Mouse (Mus musculus): ENCODE data around the gene Ubald2.

GRCm38 (mm10) chr11:116397517-116398347 is 36.2 kb upstream of the Ubald2 start:
- TF ChIP-seq CTCF (IDR thresholded peaks at IDR 0.05; ENCODE audit: control insufficient read depth, insufficient read depth, insufficient replicate concordance, low read depth, low read length) = no peak
- TF ChIP-seq POLR2A (IDR thresholded peaks at IDR 0.05; ENCODE audit: control insufficient read depth, low read depth, low read length) = no peak
